Mouse (Mus musculus): ENCODE data around the gene Mat2a.
A peak's percentile ranks its signal among the peaks of the same experiment; 100 is the strongest.
"Not testable (repeated sequence)": the region's sequence is repeated elsewhere in the genome, so short reads cannot be mapped to it uniquely, and the experiment has no call there.

Gene Mat2a

GRCm38 (mm10) chr6:72439355-72440185 lies at the start of gene Mat2a:
TSS of gene Mat2a (minus strand) at chr6:72439558.
- ATAC-seq (ENCODE audit: insufficient number of reproducible peaks, low FRiP score, low TSS enrichment) = peak; percentile 82

GRCm38 (mm10) chr6:72488850-72489249 lies 49.5 kb upstream of the Mat2a start:
- ATAC-seq (ENCODE audit: insufficient number of reproducible peaks, low FRiP score, low TSS enrichment) = no peak

- ATAC-seq (ENCODE audit: insufficient number of reproducible peaks, low FRiP score, low TSS enrichment) = no peak
These were observed 47.9 kb upstream of the Mat2a start for GRCm38 (mm10) chr6:72487282-72487681.

GRCm38 (mm10) chr6:72486307-72486706 lies 46.9 kb upstream of the Mat2a start:
- no peak for ATAC-seq (ENCODE audit: insufficient number of reproducible peaks, low FRiP score, low TSS enrichment)

- ATAC-seq (ENCODE audit: insufficient number of reproducible peaks, low FRiP score, low TSS enrichment) = no peak
These were observed 45.5 kb upstream of the Mat2a start for GRCm38 (mm10) chr6:72484887-72485286.

- ATAC-seq (ENCODE audit: insufficient number of reproducible peaks, low FRiP score, low TSS enrichment) = no peak
These were observed 42.8 kb upstream of the Mat2a start for GRCm38 (mm10) chr6:72482156-72482555.

GRCm38 (mm10) chr6:72480422-72480702 lies 41.0 kb upstream of the Mat2a start:
- no peak for ATAC-seq (ENCODE audit: insufficient number of reproducible peaks, low FRiP score, low TSS enrichment)

- no peak for ATAC-seq (ENCODE audit: insufficient number of reproducible peaks, low FRiP score, low TSS enrichment)
These were observed 40.5 kb upstream of the Mat2a start for GRCm38 (mm10) chr6:72479645-72480421.

- not testable (repeated sequence) for ATAC-seq (ENCODE audit: insufficient number of reproducible peaks, low FRiP score, low TSS enrichment)
These were observed 39.3 kb upstream of the Mat2a start for GRCm38 (mm10) chr6:72478691-72479090.

- ATAC-seq (ENCODE audit: insufficient number of reproducible peaks, low FRiP score, low TSS enrichment) = no peak
These were observed 38.3 kb upstream of the Mat2a start for GRCm38 (mm10) chr6:72477621-72478020.

GRCm38 (mm10) chr6:72476836-72477235 lies 37.5 kb upstream of the Mat2a start:
- no peak for ATAC-seq (ENCODE audit: insufficient number of reproducible peaks, low FRiP score, low TSS enrichment)

GRCm38 (mm10) chr6:72475221-72475985 lies 36.0 kb upstream of the Mat2a start:
- ATAC-seq (ENCODE audit: insufficient number of reproducible peaks, low FRiP score, low TSS enrichment) = no peak

- no peak for ATAC-seq (ENCODE audit: insufficient number of reproducible peaks, low FRiP score, low TSS enrichment)
These were observed 34.1 kb upstream of the Mat2a start for GRCm38 (mm10) chr6:72473264-72474041.

GRCm38 (mm10) chr6:72466171-72466570 lies 26.8 kb upstream of the Mat2a start:
- ATAC-seq (ENCODE audit: insufficient number of reproducible peaks, low FRiP score, low TSS enrichment) = no peak

GRCm38 (mm10) chr6:72465361-72466157 lies 26.2 kb upstream of the Mat2a start:
- ATAC-seq (ENCODE audit: insufficient number of reproducible peaks, low FRiP score, low TSS enrichment) = no peak

GRCm38 (mm10) chr6:72462550-72463257 lies 23.3 kb upstream of the Mat2a start:
- not testable (repeated sequence) for ATAC-seq (ENCODE audit: insufficient number of reproducible peaks, low FRiP score, low TSS enrichment)

- no peak for ATAC-seq (ENCODE audit: insufficient number of reproducible peaks, low FRiP score, low TSS enrichment)
These were observed 20.9 kb upstream of the Mat2a start for GRCm38 (mm10) chr6:72460036-72460801.

- ATAC-seq (ENCODE audit: insufficient number of reproducible peaks, low FRiP score, low TSS enrichment) = no peak
These were observed 19.6 kb upstream of the Mat2a start for GRCm38 (mm10) chr6:72458921-72459320.

All from cerebellum, adult (tissue).